Mouse (Mus musculus) liver, embryonic 11.5 days (tissue): Measurements from ENCODE around the gene Eps15l1. TPM values are rescaled to one million over a fixed set of nuclear protein-coding genes. Genes with fewer than 3 reads are reported as not detected.

Experiments
- ATAC-seq: fragments of 200-750 bp; cut with Nextera tagmentation; replicated peaks from 2 replicates; pipeline ENCODE4 v1.8.0; 2017; ENCODE audit warnings: moderate number of reproducible peaks, mild to moderate bottlenecking, moderate TSS enrichment, moderate library complexity; ENCODE audit not compliant: low FRiP score
- DNase-seq: peaks from one replicate; pipeline ENCODE4 v3.0.0-alpha.2; 2017; ENCODE audit warnings: low spot score
- H3K27ac ChIP-seq: fragments of 300-500 bp; sonication (generic); 2 replicates; pipeline ENCODE4 v1.5.1; 2014; ENCODE audit warnings: mild to moderate bottlenecking, low read depth, low read length, control low read depth
- H3K27me3 ChIP-seq: fragments of 300-500 bp; sonication (generic); replicated peaks from 2 replicates; pipeline ENCODE4 v1.6.1; 2014; ENCODE audit warnings: low read length, mixed read lengths; ENCODE audit not compliant: control insufficient read depth, insufficient read depth
- H3K36me3 ChIP-seq: fragments of 300-500 bp; sonication (generic); 2 replicates; pipeline ENCODE4 v1.6.1; 2014; ENCODE audit warnings: mild to moderate bottlenecking, low read length, moderate library complexity, mixed read lengths; ENCODE audit not compliant: control insufficient read depth, insufficient read depth
- H3K4me1 ChIP-seq: fragments of 300-500 bp; sonication (generic); replicated peaks from 2 replicates; pipeline ENCODE4 v1.6.1; 2014; ENCODE audit warnings: low read length, mixed read lengths; ENCODE audit not compliant: control insufficient read depth, insufficient read depth
- H3K4me2 ChIP-seq: fragments of 300-500 bp; sonication (generic); 2 replicates; pipeline ENCODE4 v1.6.1; 2014; ENCODE audit warnings: mild to moderate bottlenecking, control low read depth, moderate library complexity
- H3K4me3 ChIP-seq: fragments of 300-500 bp; sonication (generic); 2 replicates; pipeline ENCODE4 v1.5.1; 2014; ENCODE audit warnings: low read depth, low read length, control low read depth
- H3K9ac ChIP-seq: fragments of 300-500 bp; sonication (generic); 2 replicates; pipeline ENCODE4 v1.6.1; 2014; ENCODE audit warnings: low read depth, low read length, control low read depth
- H3K9me3 ChIP-seq: fragments of 300-500 bp; sonication (generic); 2 replicates; pipeline ENCODE4 v1.6.1; 2016; ENCODE audit warnings: low read length, inconsistent platforms, mixed read lengths; ENCODE audit not compliant: control insufficient read depth
- WGBS: fragments of 180-500 bp; shearing (Covaris S2); extraction: QIAGEN DNeasy Blood & Tissue Kit; methylation state at CpG from one replicate; pipeline ENCODE4 v1.1.7; 2014; 5-methylcytosine and 5-hydroxymethylcytosine counted together
- polyA plus RNA-seq: library from polyadenylated mRNA; unstranded; fragments of >200 nt; fragmentation: Nextera tagmentation; extraction: Ambion mirVana; gene quantifications from 2 replicates; pipeline ENCODE4 v1.2.1, GENCODE M21; 2014

The Eps15l1 gene
- polyA plus RNA-seq, 1 experiment from 2014 or later = 45.8 TPM

- Histone ChIP-seq H3K27ac (no peak within 1 kb of the TSS), H3K4me1 (no peaks in the 10 kb centered on the region), H3K9ac (no peak within 1 kb of the TSS), H3K27me3 (no peaks in the 10 kb centered on the region), H3K36me3 (no peaks in the 10 kb centered on the region), H3K4me2 (no peak within 1 kb of the TSS), H3K9me3 (no peaks in the 10 kb centered on the region), H3K4me3 (no peak within 1 kb of the TSS)
- no peak for ATAC-seq
- DNase-seq = no peak
- 70% methylated on average over 16 of the region's 16 CpGs for WGBS
Measured at GRCm38 (mm10) chr8:72305210-72305905, 115.9 kb downstream of the Eps15l1 start, which contains the start of gene Gm10282. Gene Gm10282 (minus strand): TSS chr8:72305260.

- no peak overlapping the region for H3K9ac ChIP-seq
- H3K4me1 ChIP-seq = no peaks in the 10 kb centered on the region
- no peak overlapping the region for H3K4me3 ChIP-seq
- no peak overlapping the region for H3K27ac ChIP-seq
- no peak for ATAC-seq
- no peaks in the 10 kb centered on the region for H3K27me3 ChIP-seq
- WGBS = 44% methylated on average over 8 of the region's 8 CpGs
- DNase-seq = no peak
- H3K9me3 ChIP-seq = no peaks in the 10 kb centered on the region
- H3K36me3 ChIP-seq = no peaks in the 10 kb centered on the region
- peak overlapping the region; percentile 1; the same call in 1 of the 2 replicates for H3K4me2 ChIP-seq
Measured at GRCm38 (mm10) chr8:72303633-72304032, 117.6 kb downstream of the Eps15l1 start.

GRCm38 (mm10) chr8:72302986-72303612, 118.2 kb downstream of the Eps15l1 start:
- Histone ChIP-seq H3K36me3 (no peaks in the 10 kb centered on the region), H3K4me1 (no peaks in the 10 kb centered on the region), H3K9me3 (no peaks in the 10 kb centered on the region), H3K27me3 (no peaks in the 10 kb centered on the region), H3K9ac (no peak overlapping the region), H3K4me2 (no peak overlapping the region), H3K4me3 (no peak overlapping the region), H3K27ac (no peak overlapping the region)
- ATAC-seq = no peak
- no peak for DNase-seq
- 71% methylated on average over 8 of the region's 8 CpGs for WGBS

GRCm38 (mm10) chr8:72301497-72301896, 119.8 kb downstream of the Eps15l1 start:
- Histone ChIP-seq H3K27ac (no peak overlapping the region), H3K36me3 (no peaks in the 10 kb centered on the region), H3K4me1 (no peaks in the 10 kb centered on the region), H3K9me3 (no peaks in the 10 kb centered on the region), H3K4me2 (no peak overlapping the region), H3K27me3 (no peaks in the 10 kb centered on the region), H3K4me3 (no peak overlapping the region), H3K9ac (no peak overlapping the region)
- 76% methylated on average over 5 of the region's 5 CpGs for WGBS
- no peak for ATAC-seq
- no peak for DNase-seq

GRCm38 (mm10) chr8:72300654-72301400, 120.4 kb downstream of the Eps15l1 start:
- no peak for DNase-seq
- H3K27ac ChIP-seq = no peak overlapping the region
- H3K9ac ChIP-seq = no peak overlapping the region
- H3K27me3 ChIP-seq = no peaks in the 10 kb centered on the region
- no peak overlapping the region for H3K4me2 ChIP-seq
- H3K9me3 ChIP-seq = no peaks in the 10 kb centered on the region
- 77% methylated on average over 9 of the region's 9 CpGs for WGBS
- no peaks in the 10 kb centered on the region for H3K36me3 ChIP-seq
- no peak for ATAC-seq
- no peak overlapping the region for H3K4me3 ChIP-seq
- no peaks in the 10 kb centered on the region for H3K4me1 ChIP-seq

- no peak for ATAC-seq
- DNase-seq = no peak
- H3K4me3 ChIP-seq = no peak overlapping the region
- WGBS = 95% methylated on average over 1 of the region's 1 CpGs
- no peaks in the 10 kb centered on the region; the same call in 1 of the 2 replicates for H3K4me1 ChIP-seq
- H3K9me3 ChIP-seq = no peaks in the 10 kb centered on the region
- no peak overlapping the region for H3K9ac ChIP-seq
- H3K27ac ChIP-seq = no peak overlapping the region
- H3K4me2 ChIP-seq = no peak overlapping the region
- H3K36me3 ChIP-seq = no peaks in the 10 kb centered on the region
- no peaks in the 10 kb centered on the region for H3K27me3 ChIP-seq
Measured at GRCm38 (mm10) chr8:72298928-72299327, 122.3 kb downstream of the Eps15l1 start.

GRCm38 (mm10) chr8:72296561-72296960, 124.7 kb downstream of the Eps15l1 start:
- Histone ChIP-seq H3K4me1 (no peaks in the 10 kb centered on the region; the same call in 1 of the 2 replicates), H3K9me3 (no peaks in the 10 kb centered on the region), H3K27ac (no peak overlapping the region), H3K27me3 (no peaks in the 10 kb centered on the region), H3K9ac (no peak overlapping the region), H3K4me3 (no peak overlapping the region), H3K36me3 (no peaks in the 10 kb centered on the region), H3K4me2 (no peak overlapping the region)
- no peak for ATAC-seq
- DNase-seq = no peak
- WGBS = 83% methylated on average over 8 of the region's 8 CpGs

- H3K36me3 ChIP-seq = no peaks in the 10 kb centered on the region
- no peak overlapping the region for H3K9ac ChIP-seq
- no peaks in the 10 kb centered on the region for H3K9me3 ChIP-seq
- 40% methylated on average over 8 of the region's 8 CpGs for WGBS
- no peak for DNase-seq
- H3K4me1 ChIP-seq = no peaks in the 10 kb centered on the region; the same call in 1 of the 2 replicates
- peak overlapping the region; percentile 23; the same call in 1 of the 2 replicates for H3K4me2 ChIP-seq
- peak; percentile 70 for ATAC-seq
- H3K4me3 ChIP-seq = no peak overlapping the region
- no peaks in the 10 kb centered on the region for H3K27me3 ChIP-seq
- H3K27ac ChIP-seq = peak overlapping the region; percentile 34; the same call in 1 of the 2 replicates
Measured at GRCm38 (mm10) chr8:72295679-72296078, 125.6 kb downstream of the Eps15l1 start.
